Mouse (Mus musculus) kidney, adult 2 months (tissue): ENCODE measurements around the gene Efs.

ENCODE experiments used
- CTCF ChIP-seq: fragments of 200-500 bp; conservative IDR thresholded peaks from 2 replicates; pipeline ENCODE4 v1.5.1; 2011; ENCODE audit warnings: low read depth, mild to moderate bottlenecking, control low read depth, low read length, moderate library complexity, mixed read lengths; ENCODE audit not compliant: insufficient read depth, insufficient read length
- POLR2A ChIP-seq: fragments of 200-500 bp; IDR thresholded peaks from one replicate; pipeline ENCODE4 v1.6.1; 2011; ENCODE audit warnings: low read depth, low read length, control low read depth

DNA sequence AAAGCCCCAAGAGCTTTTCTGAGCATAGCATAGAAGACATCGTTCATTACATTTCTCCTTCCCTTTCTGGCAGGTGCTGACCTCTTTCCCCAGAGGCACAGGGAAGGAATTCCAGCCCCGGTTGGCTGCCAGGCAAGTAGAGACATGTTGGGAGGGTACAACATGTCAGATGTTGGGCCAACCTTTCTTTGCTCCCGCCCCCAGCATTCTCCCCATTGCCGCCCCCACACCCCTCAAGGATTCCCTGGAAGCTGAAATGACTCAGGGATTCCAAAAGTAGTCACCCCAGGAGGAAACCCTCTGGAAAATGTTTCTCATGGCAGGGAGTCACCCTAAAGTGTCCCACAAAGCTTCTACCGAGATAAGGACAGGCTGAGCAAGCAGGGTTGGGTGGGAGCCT is 3.9 kb upstream of the Efs start:
- TF ChIP-seq CTCF (no peak), POLR2A (no peak)
